Mouse (Mus musculus): ENCODE data around the gene Sema4d. TPM values are rescaled to one million over a fixed set of nuclear protein-coding genes. Genes with fewer than 3 reads are reported as not detected.
A peak's percentile ranks its signal among the peaks of the same experiment; 100 is the strongest.
"Not testable (repeated sequence)": the region's sequence is repeated elsewhere in the genome, so short reads cannot be mapped to it uniquely, and the experiment has no call there.

Sema4d gene
- 100 to 1,000 TPM in 1 of 2 experiments, 10 to 100 TPM in 1; 93.1 to 112 TPM for total RNA-seq (2021)
- long read RNA-seq, experiment 1, full-length matches to known transcripts: 5 of 125 reads
- long read RNA-seq, experiment 1, partial matches to known transcripts: 44 of 125 reads
- long read RNA-seq, experiment 1, other reads (novel, unspliced or antisense): 76 of 125 reads
- long read RNA-seq, experiment 2, full-length matches to known transcripts: 4 of 60 reads
- long read RNA-seq, experiment 2, partial matches to known transcripts: 15 of 60 reads
- long read RNA-seq, experiment 2, other reads (novel, unspliced or antisense): 41 of 60 reads

DNA sequence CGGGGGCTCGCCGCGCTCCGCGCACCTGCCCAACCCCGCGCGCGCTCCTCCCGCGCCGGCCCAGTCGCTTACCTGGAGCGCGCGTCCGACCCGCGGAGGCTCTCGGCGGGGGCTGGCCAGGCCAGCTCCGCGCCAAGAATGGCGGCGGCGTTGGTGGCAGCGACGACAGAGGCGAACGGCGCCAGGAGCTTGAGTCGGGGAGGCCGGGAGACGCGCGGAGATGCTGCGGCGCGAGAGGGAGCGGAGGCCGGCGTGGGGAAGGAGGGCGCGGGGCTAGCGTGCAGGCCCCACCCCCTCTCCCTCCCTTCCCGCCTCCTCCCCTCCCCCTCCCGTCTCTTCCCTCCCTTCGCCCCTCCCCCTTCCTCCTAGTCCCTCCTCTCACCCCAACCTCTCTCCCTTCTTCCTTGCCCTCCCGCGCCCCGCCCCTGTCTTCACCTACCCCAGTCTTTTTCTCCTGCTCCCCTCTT is at the start of gene Sema4d:
Gene Sema4d, minus strand, starts transcription at position 323 of the 467 bp plus-strand sequence.
- peak in 1 of 2 experiments; percentile 73 for DNase-seq (ENCODE audit: low spot score in 2 of 2)
- intact Hi-C loops (cut with DNase I): loop anchor here (5.0 kb wide), 1 partner anchor 61 kb away; no protein-coding TSS in a partner anchor

DNA sequence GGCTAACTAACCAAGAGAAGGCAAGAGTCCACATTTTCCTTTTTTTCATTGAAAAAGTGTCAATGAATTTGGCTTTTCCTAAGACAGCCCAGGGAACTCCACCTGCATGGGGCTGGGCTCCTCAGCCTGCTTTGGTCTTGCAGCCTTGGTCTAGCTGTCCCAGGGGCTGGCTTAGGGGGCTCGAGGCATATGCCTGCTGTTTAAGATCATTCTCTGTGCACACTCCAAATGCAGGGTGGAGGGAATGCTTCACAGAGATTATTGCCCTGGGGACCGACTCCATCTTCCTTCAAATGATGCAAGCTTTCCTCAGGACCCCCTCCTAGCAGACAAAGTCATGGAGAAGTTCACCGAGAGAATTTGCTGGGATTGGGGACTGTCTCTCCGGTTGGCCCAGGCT is 49.8 kb upstream of the Sema4d start:
- DNase-seq (ENCODE audit: low spot score in 2 of 2): no peak
- intact Hi-C loops (cut with DNase I): loop anchor here (10.0 kb wide), 3 partner anchors 202 to 692 kb away; partner anchors contain the start of gene Diras2

DNA sequence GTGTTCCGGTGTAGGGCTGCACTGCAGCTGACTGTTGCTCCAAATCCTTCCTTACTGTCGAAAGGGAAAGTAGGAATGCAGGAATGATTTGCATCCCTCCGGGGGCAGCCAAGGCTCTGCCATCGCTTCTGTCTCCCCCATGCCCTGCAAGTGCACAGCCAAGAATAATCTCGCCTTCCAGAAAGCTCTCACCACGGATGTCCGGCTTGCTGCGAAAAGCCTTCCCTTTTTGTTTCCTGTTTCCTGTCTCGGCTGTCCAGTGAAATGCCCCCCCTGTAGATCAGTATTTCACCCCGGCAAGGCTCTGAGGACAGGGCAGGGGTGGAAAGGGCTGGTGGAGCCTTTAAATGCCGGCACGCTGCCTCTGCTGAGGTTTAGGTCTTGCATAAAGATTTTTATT is 49.2 kb upstream of the Sema4d start:
- no peak for DNase-seq (ENCODE audit: low spot score in 2 of 2)
- intact Hi-C loops (cut with DNase I): loop anchor here (10.0 kb wide), 3 partner anchors 202 to 692 kb away; partner anchors contain the start of gene Diras2

GRCm38 (mm10) chr13:51842191-51842590 is 48.6 kb upstream of the Sema4d start:
- DNase-seq (ENCODE audit: low spot score in 2 of 2): no peak
- intact Hi-C loops (cut with DNase I): loop anchor here (10.0 kb wide), 3 partner anchors 203 to 693 kb away; partner anchors contain the start of gene Diras2

GRCm38 (mm10) chr13:51841541-51842115 is 48.1 kb upstream of the Sema4d start:
- intact Hi-C loops (cut with DNase I): loop anchor here (10.0 kb wide), 3 partner anchors 203 to 693 kb away; partner anchors contain the start of gene Diras2
- DNase-seq (ENCODE audit: low spot score in 2 of 2): no peak

DNA sequence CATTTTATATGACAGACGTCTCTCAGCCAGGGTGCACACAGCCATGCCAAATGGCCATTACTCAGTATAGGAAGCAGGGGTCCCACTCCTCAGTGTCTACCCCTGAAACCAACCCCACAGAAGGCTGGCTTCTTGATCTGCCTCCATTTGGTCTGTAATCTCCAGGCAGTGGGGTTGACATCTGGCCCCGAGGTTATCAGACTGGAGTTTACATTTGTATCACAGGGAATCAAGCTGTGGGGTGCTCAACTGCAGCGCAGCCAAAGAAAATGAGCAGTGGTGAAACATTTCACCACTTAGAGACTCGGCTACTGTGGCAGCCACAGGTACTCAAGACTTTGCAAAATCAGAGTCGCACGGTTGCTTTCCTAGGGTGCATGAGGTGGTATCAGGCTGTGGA is 47.2 kb upstream of the Sema4d start:
- no peak for DNase-seq (ENCODE audit: low spot score in 2 of 2)
- intact Hi-C loops (cut with DNase I): loop anchor here (10.0 kb wide), 3 partner anchors 204 to 694 kb away; partner anchors contain the start of gene Diras2

GRCm38 (mm10) chr13:51839250-51840026 is 45.9 kb upstream of the Sema4d start:
- DNase-seq (ENCODE audit: low spot score in 2 of 2): peak; percentile 62 to 67
- intact Hi-C loops (cut with DNase I): loop anchor here (1.0 to 10.0 kb wide), 5 partner anchors 205 to 793 kb away; partner anchors contain the start of gene Diras2

DNA sequence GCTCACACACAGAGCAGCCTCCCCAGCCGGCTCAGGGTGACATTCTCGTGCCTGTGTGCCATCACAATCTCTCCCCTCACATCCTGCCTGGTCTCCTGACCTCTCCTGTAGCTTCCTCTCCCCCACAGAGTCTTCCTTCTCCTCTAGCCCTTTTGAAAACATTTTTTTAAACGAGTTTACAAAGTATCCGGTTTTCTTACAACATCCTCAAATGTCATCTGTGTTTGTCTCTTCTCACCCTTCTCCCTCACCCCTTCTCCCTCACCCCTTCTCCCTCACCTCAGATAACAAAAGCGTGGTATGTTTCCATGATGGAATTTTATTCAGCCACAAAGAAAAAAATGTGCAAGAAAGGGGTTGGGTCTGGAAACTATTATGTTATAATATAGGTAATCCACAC is 43.9 kb upstream of the Sema4d start:
- DNase-seq (ENCODE audit: low spot score in 2 of 2): no peak
- intact Hi-C loops (cut with DNase I): loop anchor here (5.0 kb wide), 1 partner anchor 795 kb away; no protein-coding TSS in a partner anchor

DNA sequence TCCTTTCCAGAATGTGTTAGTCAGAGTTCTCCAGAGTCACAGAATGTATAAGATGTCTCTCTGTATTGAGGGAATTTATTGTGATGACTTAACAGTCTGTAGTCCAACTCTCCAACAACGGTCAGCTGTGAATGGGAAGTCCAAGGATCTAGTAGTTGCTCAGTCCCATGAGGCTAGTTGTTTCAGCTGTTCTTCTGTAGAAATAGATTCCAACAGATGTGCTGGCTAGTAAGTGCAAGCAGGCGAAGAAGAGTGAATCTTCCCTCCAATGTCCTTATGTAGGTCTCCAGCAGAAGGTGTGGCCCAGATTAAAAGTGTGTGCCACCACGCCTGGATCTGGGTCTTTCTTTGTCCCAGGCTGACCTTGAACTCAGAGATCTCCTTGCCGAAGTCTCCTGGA is 41.7 kb upstream of the Sema4d start:
- DNase-seq (ENCODE audit: low spot score in 2 of 2): not testable (repeated sequence)
- intact Hi-C loops (cut with DNase I): loop anchor here (5.0 kb wide), 1 partner anchor 797 kb away; no protein-coding TSS in a partner anchor

DNA sequence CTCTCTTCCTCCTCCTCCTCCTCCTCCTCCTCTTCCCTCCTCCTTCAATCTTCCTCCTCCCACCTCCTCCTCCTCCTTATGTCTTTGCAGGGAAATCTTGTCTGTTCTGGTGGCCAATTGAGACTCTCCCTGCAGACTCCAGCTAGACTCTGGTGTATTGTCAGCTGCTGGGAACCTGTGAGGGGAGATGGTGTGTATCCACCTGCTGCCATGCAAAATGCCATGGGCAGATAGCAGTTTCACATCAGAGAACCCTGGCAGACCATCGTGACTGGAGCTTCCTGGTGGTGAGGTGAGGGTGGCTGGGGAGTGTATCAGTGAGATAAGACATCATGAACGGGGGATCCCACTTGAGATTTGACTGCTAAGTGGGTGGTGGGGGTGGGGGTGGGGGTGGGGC is 41.0 kb upstream of the Sema4d start:
- DNase-seq (ENCODE audit: low spot score in 2 of 2): no peak
- intact Hi-C loops (cut with DNase I): no loop called here

DNA sequence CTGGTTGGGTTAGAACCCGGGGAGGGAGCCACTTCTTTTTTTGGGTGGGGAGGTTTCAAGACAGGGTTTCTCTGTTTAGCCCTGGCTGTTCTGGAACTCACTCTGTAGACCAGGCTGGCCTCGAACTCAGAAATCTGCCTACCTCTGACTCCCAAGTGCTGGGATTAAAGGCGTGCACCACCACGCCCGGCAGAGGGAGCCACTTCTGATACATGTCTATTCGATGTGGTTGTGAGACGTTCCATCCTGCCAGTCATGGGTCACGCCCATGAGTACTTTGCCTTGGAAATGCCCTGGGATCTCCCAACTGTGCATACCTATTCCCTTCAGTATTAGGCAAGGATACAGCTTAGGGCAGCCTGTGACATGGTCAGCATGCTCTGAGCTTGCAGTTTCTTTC is 40.5 kb upstream of the Sema4d start:
- DNase-seq (ENCODE audit: low spot score in 2 of 2); intact Hi-C loops (cut with DNase I): not testable (repeated sequence)

GRCm38 (mm10) chr13:51833611-51834010 is 40.1 kb upstream of the Sema4d start:
- DNase-seq (ENCODE audit: low spot score in 2 of 2): no peak
- intact Hi-C loops (cut with DNase I): no loop called here

GRCm38 (mm10) chr13:51832491-51832890 is 38.9 kb upstream of the Sema4d start:
- DNase-seq (ENCODE audit: low spot score in 2 of 2): no peak
- intact Hi-C loops (cut with DNase I): no loop called here

GRCm38 (mm10) chr13:51830744-51831450 is 37.4 kb upstream of the Sema4d start:
- intact Hi-C loops (cut with DNase I): no loop called here
- DNase-seq (ENCODE audit: low spot score in 2 of 2): peak; percentile 34 to 55

GRCm38 (mm10) chr13:51823822-51824495 is 30.4 kb upstream of the Sema4d start:
- no peak for DNase-seq (ENCODE audit: low spot score in 2 of 2)
- intact Hi-C loops (cut with DNase I): no loop called here

DNA sequence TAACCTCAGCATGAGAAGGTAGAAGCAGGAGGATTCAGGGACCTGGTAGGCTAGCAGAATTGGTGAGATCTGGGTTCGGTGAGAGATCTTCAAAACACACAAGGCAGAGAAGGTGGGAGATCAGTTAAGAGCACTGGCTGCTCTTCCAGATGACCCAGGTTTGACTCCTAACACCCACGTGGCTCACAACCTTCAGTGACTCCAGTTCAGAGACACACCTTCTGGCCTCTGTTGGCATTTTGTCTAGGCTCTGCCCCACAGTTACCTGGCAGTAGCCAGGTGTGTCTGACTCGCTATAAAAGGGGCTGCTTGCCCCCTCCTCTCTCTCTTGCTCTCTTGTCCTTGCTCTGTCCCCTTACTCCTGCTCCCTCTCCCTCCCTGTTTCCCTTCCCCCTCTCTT is 28.4 kb upstream of the Sema4d start:
- no peak for DNase-seq (ENCODE audit: low spot score in 2 of 2)
- intact Hi-C loops (cut with DNase I): no loop called here

DNA sequence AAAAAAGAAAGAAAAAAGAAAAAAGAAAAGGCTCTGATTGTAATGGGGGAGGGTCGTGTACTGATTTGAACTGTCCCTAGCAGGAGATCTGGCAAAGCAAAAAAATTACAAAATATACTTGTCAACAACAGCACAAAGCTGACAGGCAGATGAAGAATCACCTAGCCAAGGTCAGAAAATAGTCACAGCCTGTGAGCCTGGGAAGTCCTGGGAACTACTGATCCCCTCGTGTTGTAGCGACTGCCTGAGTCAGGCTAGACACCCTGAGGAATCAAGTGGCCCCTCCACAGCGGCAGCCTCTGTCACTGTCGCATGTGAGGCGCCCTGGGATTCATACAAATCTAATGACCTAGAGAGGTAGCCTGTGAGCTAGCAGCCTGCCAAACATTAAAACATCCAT is 25.8 kb upstream of the Sema4d start:
- intact Hi-C loops (cut with DNase I): no loop called here

DNA sequence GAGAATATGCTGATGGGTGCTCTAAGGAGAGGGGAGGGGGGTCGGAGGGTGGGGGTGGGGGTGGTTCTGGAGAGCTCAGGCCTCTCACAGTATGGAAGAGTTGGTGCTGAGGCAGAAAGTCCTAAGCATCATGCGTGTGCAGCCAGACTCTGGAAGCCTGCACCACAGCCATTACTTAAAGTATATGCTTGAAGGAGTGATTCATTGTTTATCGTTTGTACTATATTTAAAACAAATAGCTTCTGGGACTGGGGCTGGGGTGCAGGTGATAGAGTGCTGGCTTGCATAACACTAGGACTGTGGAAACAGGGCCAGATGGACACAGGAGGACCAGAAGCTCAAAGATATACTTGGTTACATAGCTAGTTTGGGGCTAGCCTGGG is 25.4 kb upstream of the Sema4d start:
- no peak for DNase-seq (ENCODE audit: low spot score in 2 of 2)
- intact Hi-C loops (cut with DNase I): no loop called here

More for the DNA sequence above, 25.8 kb upstream of the Sema4d start:
- no peak for DNase-seq (ENCODE audit: low spot score in 2 of 2)

All from left cerebral cortex, postnatal 14 days (tissue).